Mouse (Mus musculus): ENCODE measurements around the gene Olfr412. TPM values are rescaled to one million over a fixed set of nuclear protein-coding genes. Genes with fewer than 3 reads are reported as not detected.
A peak's percentile ranks its signal among the peaks of the same experiment; 100 is the strongest.

Olfr412 gene
- total and polyA plus RNA-seq, 3 experiments = not detected

GRCm38 (mm10) chr11:74371393-74372100 is 9.7 kb downstream of the Olfr412 start:
- H3K36me3 ChIP-seq (replicated peaks in 1 of 2; ENCODE audit: control insufficient read depth in 1 of 2, insufficient read depth in 1 of 2, low read length in 1 of 2) = no peaks in the 10 kb centered on the region
- peaks cover 47% of the 10 kb centered on the region for H3K27me3 ChIP-seq (replicated peaks)
- in situ Hi-C loops (cut with MboI; ENCODE audit: low pct_ligation_motif_present, low pct_unique_long_range_greater_than_20kb, low sequenced_read_pairs) (loop anchor here (10.0 to 25.0 kb wide), 4 partner anchors 163 to 1234 kb away; partner anchors contain the start of genes Haspin, Olfr139 and Olfr399), dilution Hi-C loops (cut with MboI; ENCODE audit: extremely low pct_ligation_motif_present, extremely low pct_unique_long_range_greater_than_20kb, low sequenced_read_pairs) (no loop called here)
- H3K79me2 ChIP-seq (replicated peaks; ENCODE audit: control insufficient read depth, extremely low read depth, insufficient read depth, poor library complexity, severe bottlenecking) = no peaks in the 10 kb centered on the region
- H3K9ac ChIP-seq (ENCODE audit: insufficient read depth, low read depth) = no peak overlapping the region
- no peak overlapping the region for H3K27ac ChIP-seq (ENCODE audit: insufficient read depth, low read depth)
- peak; percentile 59 for DNase-seq (ENCODE audit: extremely low read depth)
- no peak overlapping the region for H3K4me3 ChIP-seq (replicated peaks in 1 of 3; ENCODE audit: low read depth in 2 of 3, low read length in 2 of 3, poor library complexity in 1 of 3)
- TF ChIP-seq NRF1 (IDR thresholded peaks at IDR 0.05; ENCODE audit: low read depth, low read length) = peak; percentile 56; the same call in 1 of the 2 replicates
- TF ChIP-seq RAD21 (IDR thresholded peaks at IDR 0.05; ENCODE audit: low read depth, low read length) = peak; percentile 96
- TF ChIP-seq IRF4 (IDR thresholded peaks at IDR 0.05; ENCODE audit: low read depth, low read length) = peak; percentile 59; the same call in 1 of the 2 replicates
- TF ChIP-seq CTCF (conservative IDR thresholded peaks at IDR 0.05 in 1 of 2, IDR thresholded peaks at IDR 0.05 in 1 of 2; ENCODE audit: low read depth in 2 of 2, low read length in 2 of 2) = peak; percentile 92 to 94
- TF ChIP-seq RCOR1 (conservative IDR thresholded peaks at IDR 0.05; ENCODE audit: low read depth, low read length) = no peak
- TF ChIP-seq ZC3H11A (IDR thresholded peaks at IDR 0.05; ENCODE audit: low read depth, low read length) = peak; percentile 58
- TF ChIP-seq MXI1 (IDR thresholded peaks at IDR 0.05; ENCODE audit: low read depth, low read length) = no peak
- TF ChIP-seq USF1 (IDR thresholded peaks at IDR 0.05; ENCODE audit: low read depth, low read length) = no peak
- TF ChIP-seq BHLHE40 (IDR thresholded peaks at IDR 0.05; ENCODE audit: low read depth, low read length) = no peak
- peak; percentile 82 for TF ChIP-seq SMC3 (IDR thresholded peaks at IDR 0.05; ENCODE audit: low read depth, low read length)
- no peaks in the 10 kb centered on the region for H3K4me1 ChIP-seq (ENCODE audit: control insufficient read depth in 1 of 2, insufficient read depth in 2 of 2)
- peaks cover 3% of the 10 kb centered on the region for H3K9me3 ChIP-seq (replicated peaks; ENCODE audit: low read length)
- H3K4me2 ChIP-seq (ENCODE audit: insufficient read depth, low read depth, poor library complexity, severe bottlenecking) = peak overlapping the region; percentile 45; the same call in 1 of the 2 replicates

GRCm38 (mm10) chr11:74376847-74377246 is 15.0 kb downstream of the Olfr412 start:
- H3K4me3 ChIP-seq (replicated peaks in 1 of 3; ENCODE audit: low read depth in 2 of 3, low read length in 2 of 3, poor library complexity in 1 of 3) = no peak overlapping the region
- TF ChIP-seq CHD1 (IDR thresholded peaks at IDR 0.05; ENCODE audit: low read depth, low read length) (no peak), POLR2AphosphoS2 (IDR thresholded peaks at IDR 0.05; ENCODE audit: low read depth, low read length) (no peak), IRF4 (IDR thresholded peaks at IDR 0.05; ENCODE audit: low read depth, low read length) (no peak), RAD21 (IDR thresholded peaks at IDR 0.05; ENCODE audit: low read depth, low read length) (peak; percentile 98), ZC3H11A (IDR thresholded peaks at IDR 0.05; ENCODE audit: low read depth, low read length) (peak; percentile 98), MXI1 (IDR thresholded peaks at IDR 0.05; ENCODE audit: low read depth, low read length) (no peak), E2F4 (IDR thresholded peaks at IDR 0.05; ENCODE audit: insufficient replicate concordance, low read depth, low read length) (no peak), CHD2 (IDR thresholded peaks at IDR 0.05; ENCODE audit: low read length) (no peak), TBP (conservative IDR thresholded peaks at IDR 0.05; ENCODE audit: low read depth, low read length) (no peak), MAFK (IDR thresholded peaks at IDR 0.05; ENCODE audit: insufficient replicate concordance, low read length) (no peak), HCFC1 (IDR thresholded peaks at IDR 0.05; ENCODE audit: low read depth, low read length) (no peak), CTCF (conservative IDR thresholded peaks at IDR 0.05 in 1 of 2, IDR thresholded peaks at IDR 0.05 in 1 of 2; ENCODE audit: low read depth in 2 of 2, low read length in 2 of 2) (peak; percentile 62 to 98), MYC (IDR thresholded peaks at IDR 0.05; ENCODE audit: low read depth, low read length) (peak; percentile 34; the same call in 1 of the 2 replicates), TCF12 (IDR thresholded peaks at IDR 0.05; ENCODE audit: low read depth, low read length) (no peak; the same call in 1 of the 2 replicates), SIN3A (IDR thresholded peaks at IDR 0.05; ENCODE audit: low read length) (no peak), MAZ (IDR thresholded peaks at IDR 0.05; ENCODE audit: low read depth, low read length) (no peak), SMC3 (IDR thresholded peaks at IDR 0.05; ENCODE audit: low read depth, low read length) (peak; percentile 99)
- no peaks in the 10 kb centered on the region for H3K9me3 ChIP-seq (replicated peaks; ENCODE audit: low read length)
- peaks cover 4% of the 10 kb centered on the region for H3K27me3 ChIP-seq (replicated peaks)
- peaks cover 2 to 23% of the 10 kb centered on the region in 2 experiments; a peak in 2 of 4 replicates for H3K4me1 ChIP-seq (ENCODE audit: control insufficient read depth in 1 of 2, insufficient read depth in 2 of 2)
- DNase-seq (ENCODE audit: extremely low read depth) = peak; percentile 82
- no peak overlapping the region for H3K4me2 ChIP-seq (ENCODE audit: insufficient read depth, low read depth, poor library complexity, severe bottlenecking)
- H3K9ac ChIP-seq (ENCODE audit: insufficient read depth, low read depth) = no peak overlapping the region
- in situ Hi-C loops (cut with MboI; ENCODE audit: low pct_ligation_motif_present, low pct_unique_long_range_greater_than_20kb, low sequenced_read_pairs) = loop anchor here (10.0 to 25.0 kb wide), 3 partner anchors 158 to 460 kb away; partner anchors contain the start of genes Mnt, Olfr139 and Olfr399
- H3K36me3 ChIP-seq (replicated peaks in 1 of 2; ENCODE audit: control insufficient read depth in 1 of 2, insufficient read depth in 1 of 2, low read length in 1 of 2) = no peaks in the 10 kb centered on the region
- H3K79me2 ChIP-seq (replicated peaks; ENCODE audit: control insufficient read depth, extremely low read depth, insufficient read depth, poor library complexity, severe bottlenecking) = no peaks in the 10 kb centered on the region
- no peak overlapping the region for H3K27ac ChIP-seq (ENCODE audit: insufficient read depth, low read depth)
- dilution Hi-C loops (cut with MboI; ENCODE audit: extremely low pct_ligation_motif_present, extremely low pct_unique_long_range_greater_than_20kb, low sequenced_read_pairs) = no loop called here

Data from CH12.LX (cell line).